Mouse (Mus musculus): ENCODE data around the gene Gm48552. TPM values are rescaled to one million over a fixed set of nuclear protein-coding genes. Genes with fewer than 3 reads are reported as not detected.

Gm48552 gene
- polyA plus RNA-seq, 1 experiment from 2014 or later: 1.7 TPM

- peaks cover 32% of the 10 kb centered on the region for H3K4me1 ChIP-seq (replicated peaks; ENCODE audit: control insufficient read depth, insufficient read depth, low read length)
- H3K27ac ChIP-seq (ENCODE audit: low read length): peak overlapping the region; percentile 70
- H3K36me3 ChIP-seq (ENCODE audit: control insufficient read depth, insufficient read depth, low read length): no peaks in the 10 kb centered on the region
- no peaks in the 10 kb centered on the region for H3K27me3 ChIP-seq (ENCODE audit: control insufficient read depth, insufficient read depth, low read depth, low read length)
- H3K9ac ChIP-seq (ENCODE audit: low read length): peak overlapping the region; percentile 91
- ATAC-seq (ENCODE audit: low read depth): no peak
- H3K4me3 ChIP-seq (ENCODE audit: low read length): peak overlapping the region; percentile 77
- H3K4me2 ChIP-seq (ENCODE audit: low read depth, low read length): peak overlapping the region; percentile 92
- no peaks in the 10 kb centered on the region for H3K9me3 ChIP-seq (ENCODE audit: control insufficient read depth, low read length)
- WGBS: 1% methylated on average over 14 of the region's 33 CpGs
Observed at GRCm38 (mm10) chr10:81426081-81426671, 37.4 kb downstream of the Gm48552 start.

- Histone ChIP-seq H3K27ac (ENCODE audit: low read length) (peak overlapping the region; percentile 70), H3K4me1 (replicated peaks; ENCODE audit: control insufficient read depth, insufficient read depth, low read length) (peaks cover 37% of the 10 kb centered on the region), H3K4me2 (ENCODE audit: low read depth, low read length) (peak overlapping the region; percentile 92), H3K9me3 (ENCODE audit: control insufficient read depth, low read length) (no peaks in the 10 kb centered on the region), H3K9ac (ENCODE audit: low read length) (peak overlapping the region; percentile 91), H3K36me3 (ENCODE audit: control insufficient read depth, insufficient read depth, low read length) (no peaks in the 10 kb centered on the region), H3K27me3 (ENCODE audit: control insufficient read depth, insufficient read depth, low read depth, low read length) (no peaks in the 10 kb centered on the region), H3K4me3 (ENCODE audit: low read length) (peak overlapping the region; percentile 77)
- WGBS: 1% methylated on average over 34 of the region's 38 CpGs
- no peak for ATAC-seq (ENCODE audit: low read depth)
Observed at GRCm38 (mm10) chr10:81426897-81427296, 38.1 kb downstream of the Gm48552 start.

- H3K4me1 ChIP-seq (replicated peaks; ENCODE audit: control insufficient read depth, insufficient read depth, low read length): peaks cover 37% of the 10 kb centered on the region
Observed at GRCm38 (mm10) chr10:81427327-81427726, 38.5 kb downstream of the Gm48552 start.

GRCm38 (mm10) chr10:81427804-81428506 lies 39.1 kb downstream of the Gm48552 start:
- no peaks in the 10 kb centered on the region for H3K36me3 ChIP-seq (ENCODE audit: control insufficient read depth, insufficient read depth, low read length)
- WGBS: 80% methylated on average over 8 of the region's 8 CpGs
- no peak overlapping the region for H3K4me3 ChIP-seq (ENCODE audit: low read length)
- no peak for ATAC-seq (ENCODE audit: low read depth)
- no peak overlapping the region for H3K9ac ChIP-seq (ENCODE audit: low read length)
- H3K4me1 ChIP-seq (replicated peaks; ENCODE audit: control insufficient read depth, insufficient read depth, low read length): peaks cover 37% of the 10 kb centered on the region
- H3K27me3 ChIP-seq (ENCODE audit: control insufficient read depth, insufficient read depth, low read depth, low read length): no peaks in the 10 kb centered on the region
- no peak overlapping the region for H3K27ac ChIP-seq (ENCODE audit: low read length)
- no peak overlapping the region for H3K4me2 ChIP-seq (ENCODE audit: low read depth, low read length)
- H3K9me3 ChIP-seq (ENCODE audit: control insufficient read depth, low read length): no peaks in the 10 kb centered on the region

More at GRCm38 (mm10) chr10:81427327-81427726, 38.5 kb downstream of the Gm48552 start:
- Histone ChIP-seq H3K9me3 (ENCODE audit: control insufficient read depth, low read length) (no peaks in the 10 kb centered on the region), H3K27ac (ENCODE audit: low read length) (no peak overlapping the region), H3K4me3 (ENCODE audit: low read length) (peak overlapping the region; percentile 77), H3K9ac (ENCODE audit: low read length) (peak overlapping the region; percentile 91), H3K36me3 (ENCODE audit: control insufficient read depth, insufficient read depth, low read length) (no peaks in the 10 kb centered on the region), H3K27me3 (ENCODE audit: control insufficient read depth, insufficient read depth, low read depth, low read length) (no peaks in the 10 kb centered on the region), H3K4me2 (ENCODE audit: low read depth, low read length) (peak overlapping the region; percentile 92)
- no peak for ATAC-seq (ENCODE audit: low read depth)
- 28% methylated on average over 3 of the region's 3 CpGs for WGBS

GRCm38 (mm10) chr10:81428507-81428870 lies 39.7 kb downstream of the Gm48552 start:
- no peak overlapping the region for H3K4me2 ChIP-seq (ENCODE audit: low read depth, low read length)
- no peak for ATAC-seq (ENCODE audit: low read depth)
- no peak overlapping the region for H3K27ac ChIP-seq (ENCODE audit: low read length)
- no peak overlapping the region for H3K4me3 ChIP-seq (ENCODE audit: low read length)
- no peaks in the 10 kb centered on the region for H3K36me3 ChIP-seq (ENCODE audit: control insufficient read depth, insufficient read depth, low read length)
- no peaks in the 10 kb centered on the region for H3K9me3 ChIP-seq (ENCODE audit: control insufficient read depth, low read length)
- WGBS: 86% methylated on average over 7 of the region's 7 CpGs
- no peaks in the 10 kb centered on the region for H3K27me3 ChIP-seq (ENCODE audit: control insufficient read depth, insufficient read depth, low read depth, low read length)
- H3K9ac ChIP-seq (ENCODE audit: low read length): no peak overlapping the region
- peaks cover 41% of the 10 kb centered on the region for H3K4me1 ChIP-seq (replicated peaks; ENCODE audit: control insufficient read depth, insufficient read depth, low read length)

- Histone ChIP-seq H3K27me3 (ENCODE audit: control insufficient read depth, insufficient read depth, low read depth, low read length) (no peaks in the 10 kb centered on the region), H3K4me3 (ENCODE audit: low read length) (no peak overlapping the region), H3K9me3 (ENCODE audit: control insufficient read depth, low read length) (no peaks in the 10 kb centered on the region), H3K4me2 (ENCODE audit: low read depth, low read length) (no peak overlapping the region), H3K9ac (ENCODE audit: low read length) (no peak overlapping the region), H3K4me1 (replicated peaks; ENCODE audit: control insufficient read depth, insufficient read depth, low read length) (peaks cover 43% of the 10 kb centered on the region), H3K36me3 (ENCODE audit: control insufficient read depth, insufficient read depth, low read length) (no peaks in the 10 kb centered on the region), H3K27ac (ENCODE audit: low read length) (no peak overlapping the region; the same call in 1 of the 2 replicates)
- ATAC-seq (ENCODE audit: low read depth): no peak
- WGBS: 43% methylated on average over 2 of the region's 2 CpGs
Observed at GRCm38 (mm10) chr10:81429092-81429491, 40.3 kb downstream of the Gm48552 start.

- Histone ChIP-seq H3K4me1 (replicated peaks; ENCODE audit: control insufficient read depth, insufficient read depth, low read length) (peaks cover 41% of the 10 kb centered on the region), H3K27me3 (ENCODE audit: control insufficient read depth, insufficient read depth, low read depth, low read length) (no peaks in the 10 kb centered on the region), H3K4me3 (ENCODE audit: low read length) (peak overlapping the region; percentile 83), H3K36me3 (ENCODE audit: control insufficient read depth, insufficient read depth, low read length) (no peaks in the 10 kb centered on the region), H3K9ac (ENCODE audit: low read length) (peak overlapping the region; percentile 86), H3K4me2 (ENCODE audit: low read depth, low read length) (peak overlapping the region; percentile 98), H3K9me3 (ENCODE audit: control insufficient read depth, low read length) (no peaks in the 10 kb centered on the region), H3K27ac (ENCODE audit: low read length) (peak overlapping the region; percentile 98)
- WGBS: 0% methylated on average over 18 of the region's 20 CpGs
- ATAC-seq (ENCODE audit: low read depth): peak; percentile 52
Observed at GRCm38 (mm10) chr10:81429605-81430061, 40.8 kb downstream of the Gm48552 start.

- 0% methylated on average over 40 of the region's 89 CpGs for WGBS
- Histone ChIP-seq H3K27ac (ENCODE audit: low read length) (peak overlapping the region; percentile 98), H3K9ac (ENCODE audit: low read length) (peak overlapping the region; percentile 86), H3K36me3 (ENCODE audit: control insufficient read depth, insufficient read depth, low read length) (no peaks in the 10 kb centered on the region), H3K9me3 (ENCODE audit: control insufficient read depth, low read length) (no peaks in the 10 kb centered on the region), H3K4me3 (ENCODE audit: low read length) (peak overlapping the region; percentile 83), H3K27me3 (ENCODE audit: control insufficient read depth, insufficient read depth, low read depth, low read length) (no peaks in the 10 kb centered on the region), H3K4me1 (replicated peaks; ENCODE audit: control insufficient read depth, insufficient read depth, low read length) (peaks cover 40% of the 10 kb centered on the region), H3K4me2 (ENCODE audit: low read depth, low read length) (peak overlapping the region; percentile 98)
- ATAC-seq (ENCODE audit: low read depth): peak; percentile 17
Observed at GRCm38 (mm10) chr10:81430141-81430830, 41.5 kb downstream of the Gm48552 start.

All from lung, embryonic 16.5 days (tissue).